Mouse (Mus musculus) lung, postnatal 0 days (tissue): ENCODE results near the gene 2700049A03Rik. TPM values are rescaled to one million over a fixed set of nuclear protein-coding genes. Genes with fewer than 3 reads are reported as not detected.

Experiments used
- ATAC-seq: fragments of 200-750 bp; cut with Nextera tagmentation; 2 replicates; pipeline ENCODE4 v1.8.0; 2017; ENCODE audit warnings: moderate library complexity
- DNase-seq: peaks from one replicate; pipeline ENCODE4 v3.0.0-alpha.2; 2016; ENCODE audit warnings: low spot score
- H3K27ac ChIP-seq: fragments of 300-500 bp; sonication (generic); 2 replicates; pipeline ENCODE4 v1.5.1; 2014; ENCODE audit warnings: antibody characterized with exemption, mild to moderate bottlenecking, low read length, mixed read lengths
- H3K27me3 ChIP-seq: fragments of 300-500 bp; sonication (generic); replicated peaks from 2 replicates; pipeline ENCODE4 v1.6.1; 2014; ENCODE audit warnings: low read length, mixed read lengths; ENCODE audit not compliant: insufficient read depth
- H3K36me3 ChIP-seq: fragments of 300-500 bp; sonication (generic); 2 replicates; pipeline ENCODE4 v1.6.1; 2014; ENCODE audit warnings: low read length, mixed read lengths; ENCODE audit not compliant: insufficient read depth
- H3K4me1 ChIP-seq: fragments of 300-500 bp; sonication (generic); 2 replicates; pipeline ENCODE4 v1.6.1; 2014; ENCODE audit warnings: antibody characterized with exemption, low read depth, low read length, mixed read lengths; ENCODE audit not compliant: insufficient read depth
- H3K4me2 ChIP-seq: fragments of 300-500 bp; sonication (generic); replicated peaks from 2 replicates; pipeline ENCODE4 v1.6.1; 2014; ENCODE audit warnings: low read depth, mild to moderate bottlenecking, low read length, moderate library complexity, mixed read lengths
- H3K4me3 ChIP-seq: fragments of 300-500 bp; sonication (generic); 2 replicates; pipeline ENCODE4 v1.5.1; 2014; ENCODE audit warnings: low read depth, low read length
- H3K9ac ChIP-seq: fragments of 300-500 bp; sonication (generic); replicated peaks from 2 replicates; pipeline ENCODE4 v1.6.1; 2014; ENCODE audit warnings: low read depth, mild to moderate bottlenecking
- H3K9me3 ChIP-seq: fragments of 300-500 bp; sonication (generic); 2 replicates; pipeline ENCODE4 v1.6.1; 2016; ENCODE audit warnings: low read length, mixed read lengths
- CTCF ChIP-seq: IDR thresholded peaks from 2 replicates; pipeline ENCODE4 v1.5.1; 2016; ENCODE audit warnings: antibody characterized with exemption, mild to moderate bottlenecking
- EP300 ChIP-seq: IDR thresholded peaks from 2 replicates; pipeline ENCODE4 v1.6.1; 2016; ENCODE audit warnings: antibody characterized with exemption, mild to moderate bottlenecking, control low read depth
- WGBS: fragments of 180-500 bp; shearing (Covaris S2); extraction: QIAGEN DNeasy Blood & Tissue Kit; methylation state at CpG from one replicate; pipeline ENCODE4 v1.1.7; 2014; 5-methylcytosine and 5-hydroxymethylcytosine counted together
- polyA plus RNA-seq: library from polyadenylated mRNA; unstranded; fragments of >200 nt; fragmentation: Nextera tagmentation; extraction: Ambion mirVana; gene quantifications from 2 replicates; pipeline ENCODE4 v1.2.1, GENCODE M21; 2015

The 2700049A03Rik gene
- polyA plus RNA-seq, 1 experiment from 2014 or later: 8.1 TPM

- no peak for TF ChIP-seq CTCF
- no peak for TF ChIP-seq EP300
- H3K36me3 ChIP-seq: no peaks in the 10 kb centered on the region
Observed at GRCm38 (mm10) chr12:71269367-71269766, 132.7 kb downstream of the 2700049A03Rik start.

GRCm38 (mm10) chr12:71271131-71271530 is 134.5 kb downstream of the 2700049A03Rik start:
- Histone ChIP-seq H3K27me3 (no peaks in the 10 kb centered on the region), H3K4me1 (no peaks in the 10 kb centered on the region), H3K27ac (no peak overlapping the region), H3K4me2 (no peak overlapping the region), H3K36me3 (no peaks in the 10 kb centered on the region), H3K9me3 (no peaks in the 10 kb centered on the region), H3K9ac (no peak overlapping the region), H3K4me3 (no peak overlapping the region)
- ATAC-seq (no peak), DNase-seq (no peak)
- TF ChIP-seq CTCF: no peak
- no peak for TF ChIP-seq EP300
- WGBS: 74% methylated on average over 5 of the region's 5 CpGs

More at GRCm38 (mm10) chr12:71269367-71269766, 132.7 kb downstream of the 2700049A03Rik start:
- Histone ChIP-seq H3K9ac (no peak overlapping the region), H3K4me2 (no peak overlapping the region), H3K9me3 (no peaks in the 10 kb centered on the region), H3K4me1 (no peaks in the 10 kb centered on the region), H3K27ac (no peak overlapping the region), H3K27me3 (no peaks in the 10 kb centered on the region), H3K4me3 (no peak overlapping the region)
- no peak for DNase-seq
- 90% methylated on average over 7 of the region's 7 CpGs for WGBS
- ATAC-seq: no peak

GRCm38 (mm10) chr12:71274519-71275237 is 138.0 kb downstream of the 2700049A03Rik start:
- no peaks in the 10 kb centered on the region for H3K27me3 ChIP-seq
- no peak overlapping the region for H3K4me2 ChIP-seq
- no peak overlapping the region for H3K27ac ChIP-seq
- no peaks in the 10 kb centered on the region for H3K36me3 ChIP-seq
- H3K9ac ChIP-seq: no peak overlapping the region
- WGBS: 92% methylated on average over 5 of the region's 5 CpGs
- TF ChIP-seq EP300: no peak
- peak; percentile 47 for TF ChIP-seq CTCF
- ATAC-seq: no peak
- DNase-seq: no peak
- no peaks in the 10 kb centered on the region for H3K4me1 ChIP-seq
- H3K9me3 ChIP-seq: no peaks in the 10 kb centered on the region
- no peak overlapping the region for H3K4me3 ChIP-seq

- no peak for ATAC-seq
Observed at GRCm38 (mm10) chr12:71275906-71276595, 139.4 kb downstream of the 2700049A03Rik start.

GRCm38 (mm10) chr12:71279521-71280262 is 143.0 kb downstream of the 2700049A03Rik start:
- Histone ChIP-seq H3K9me3 (no peaks in the 10 kb centered on the region), H3K27me3 (no peaks in the 10 kb centered on the region), H3K4me3 (no peak overlapping the region), H3K4me1 (no peaks in the 10 kb centered on the region), H3K4me2 (no peak overlapping the region), H3K9ac (no peak overlapping the region), H3K27ac (no peak overlapping the region), H3K36me3 (no peaks in the 10 kb centered on the region)
- 72% methylated on average over 12 of the region's 12 CpGs for WGBS
- DNase-seq: no peak
- no peak for ATAC-seq
- TF ChIP-seq CTCF (no peak), EP300 (no peak)

More at GRCm38 (mm10) chr12:71275906-71276595, 139.4 kb downstream of the 2700049A03Rik start:
- H3K36me3 ChIP-seq: no peaks in the 10 kb centered on the region
- H3K4me1 ChIP-seq: no peaks in the 10 kb centered on the region
- no peak overlapping the region for H3K4me3 ChIP-seq
- H3K4me2 ChIP-seq: no peak overlapping the region
- TF ChIP-seq CTCF (no peak), EP300 (no peak)
- DNase-seq: no peak
- 77% methylated on average over 8 of the region's 8 CpGs for WGBS
- no peak overlapping the region for H3K9ac ChIP-seq
- no peak overlapping the region for H3K27ac ChIP-seq
- H3K9me3 ChIP-seq: no peaks in the 10 kb centered on the region
- no peaks in the 10 kb centered on the region for H3K27me3 ChIP-seq

GRCm38 (mm10) chr12:71281201-71281768 is 144.6 kb downstream of the 2700049A03Rik start:
- Histone ChIP-seq H3K4me3 (no peak overlapping the region), H3K9ac (no peak overlapping the region), H3K9me3 (no peaks in the 10 kb centered on the region), H3K27me3 (no peaks in the 10 kb centered on the region), H3K27ac (no peak overlapping the region), H3K4me2 (no peak overlapping the region), H3K36me3 (no peaks in the 10 kb centered on the region), H3K4me1 (no peaks in the 10 kb centered on the region)
- DNase-seq (no peak), ATAC-seq (no peak)
- TF ChIP-seq CTCF (no peak), EP300 (no peak)
- 70% methylated on average over 12 of the region's 12 CpGs for WGBS
